In genomic region chr5:37245651-37246050, GRCm38 (mm10) we compare ENCODE assay signal across 7 mouse cellular contexts. TPM values are rescaled to one million over a fixed set of nuclear protein-coding genes. Genes with fewer than 3 reads are reported as not detected.
A peak's percentile ranks its signal among the peaks of the same experiment; 100 is the strongest.
DNase-seq lines count a peak whose midpoint lies in the region; ATAC-seq and TF ChIP-seq lines count a peak whose summit lies in the region.

No protein-coding gene starts in this region.

- H3K9ac ChIP-seq in ES-E14 (ENCODE audit: insufficient read depth, low read depth, low read length, poor library complexity, severe bottlenecking) = peak overlapping the region; percentile 75
- H3K9ac ChIP-seq in embryonic facial prominence, embryonic 15.5 days = no peak overlapping the region

- peaks cover 20 to 36% of the 10 kb centered on the region in 2 experiments for H3K4me1 ChIP-seq in ES-E14 (ENCODE audit: control insufficient read depth in 2 of 2, insufficient read depth in 2 of 2, low read length in 2 of 2, poor library complexity in 1 of 2)
- H3K4me1 ChIP-seq in embryonic facial prominence, embryonic 15.5 days = peaks cover 28% of the 10 kb centered on the region

- peak overlapping the region; percentile 77 to 87 for H3K4me3 ChIP-seq in ES-E14 (ENCODE audit: insufficient read depth in 1 of 2, low read depth in 1 of 2, low read length in 2 of 2, poor library complexity in 1 of 2, severe bottlenecking in 1 of 2)
- H3K4me3 ChIP-seq in embryonic facial prominence, embryonic 15.5 days (replicated peaks) = peak overlapping the region; percentile 53

- peak overlapping the region; percentile 79 for H3K4me2 ChIP-seq in embryonic facial prominence, embryonic 15.5 days (replicated peaks)

- H3K27ac ChIP-seq in ES-E14 (ENCODE audit: insufficient read depth, low read depth, low read length, poor library complexity, severe bottlenecking) = peak overlapping the region; percentile 79
- no peak overlapping the region for H3K27ac ChIP-seq in embryonic facial prominence, embryonic 15.5 days (replicated peaks)

- DNase-seq in ES-E14 (ENCODE audit: low read depth, low spot score) = no peak
- peak; percentile 54 for DNase-seq in adrenal gland, postnatal 10 days
- peak; percentile 18 to 35 for DNase-seq in heart, postnatal 36 days
- peak; percentile 81 to 83 for DNase-seq in left cerebral cortex, postnatal 14 days (ENCODE audit: low spot score in 2 of 2)
- DNase-seq in naive thymus-derived CD4-positive, alpha-beta T cell, adult 2 months (ENCODE audit: low read depth) = peak; percentile 29
- peak; percentile 61 to 77 for DNase-seq in thymus, postnatal 36 days

- in situ Hi-C loops in ES-E14 (cut with MboI; ENCODE audit: low sequenced_read_pairs in 2 of 2, unreplicated experiment in 2 of 2) = loop anchor here in 1 of 2 experiments (10.0 kb wide), 1 partner anchor 579 kb away; the partner anchor contains the start of gene Msx1

- peaks cover 65% of the 10 kb centered on the region for H3K27me3 ChIP-seq in embryonic facial prominence, embryonic 15.5 days

- whole genome bisulfite sequencing in embryonic facial prominence, embryonic 15.5 days = under 1% methylated on average over 42 of the region's 42 CpGs

- intact Hi-C loops in heart, postnatal 36 days (cut with DNase I) = no loop called here
- intact Hi-C loops in left cerebral cortex, postnatal 14 days (cut with DNase I) = loop anchor here (2.0 kb wide), 1 partner anchor 43 kb away; no protein-coding TSS in a partner anchor

- H3K9me3 ChIP-seq in ES-E14 (ENCODE audit: control insufficient read depth, insufficient read depth, low read depth, low read length) = no peaks in the 10 kb centered on the region
- no peaks in the 10 kb centered on the region for H3K9me3 ChIP-seq in embryonic facial prominence, embryonic 15.5 days (replicated peaks)

- no peaks in the 10 kb centered on the region for H3K36me3 ChIP-seq in ES-E14 (ENCODE audit: control insufficient read depth, insufficient read depth, low read length, poor library complexity, severe bottlenecking)
- no peaks in the 10 kb centered on the region for H3K36me3 ChIP-seq in embryonic facial prominence, embryonic 15.5 days

- peak; percentile 64; the same call in 1 of the 2 replicates for ATAC-seq in embryonic facial prominence, embryonic 15.5 days (ENCODE audit: insufficient number of reproducible peaks, low FRiP score, low TSS enrichment, low read depth)

TF ChIP-seq in ES-E14, 5 proteins besides CTCF, POLR2A, EP300 and RAD21:
- TF ChIP-seq MAFK (IDR thresholded peaks at IDR 0.05; ENCODE audit: insufficient read depth, low read depth, low read length) (no peak), CHD2 (IDR thresholded peaks at IDR 0.05; ENCODE audit: low read depth, low read length) (no peak), ZC3H11A (IDR thresholded peaks at IDR 0.05; ENCODE audit: borderline replicate concordance, low read depth, low read length) (no peak), HCFC1 (IDR thresholded peaks at IDR 0.05; ENCODE audit: borderline replicate concordance, insufficient read depth, low read length) (no peak), ZNF384 (IDR thresholded peaks at IDR 0.05; ENCODE audit: low read depth, low read length) (no peak)

RNA-seq across cellular contexts. Expression of gene Crmp1, which starts 3.9 kb away (rescaled TPM):
- total RNA-seq in ES-E14 (2012; rRNA removed) = 24.5 and 38.1 TPM in 2 replicates
- 10 to 100 TPM; 11.1 to 19.5 TPM for total RNA-seq in adrenal gland, postnatal 10 days (2021)
- polyA plus RNA-seq in embryonic facial prominence, embryonic 15.5 days (2015; fragmentation: Nextera tagmentation; extraction: Ambion mirVana) = 15.9 and 18.5 TPM in 2 replicates
- under 1 TPM; 0.65 to 0.69 TPM for total RNA-seq in heart, postnatal 36 days (2021)
- 100 to 1,000 TPM; 376 to 387 TPM for total RNA-seq in left cerebral cortex, postnatal 14 days (2021)
